Mouse (Mus musculus) heart, embryonic 13.5 days (tissue): ENCODE results near the gene Cutc. TPM values are rescaled to one million over a fixed set of nuclear protein-coding genes. Genes with fewer than 3 reads are reported as not detected.

Experiments
- ATAC-seq: fragments of 200-750 bp; cut with Nextera tagmentation; 2 replicates; pipeline ENCODE4 v1.8.0; 2017; ENCODE audit warnings: moderate TSS enrichment; ENCODE audit not compliant: insufficient number of reproducible peaks, low FRiP score, low TSS enrichment; ENCODE audit errors: extremely low read depth
- H3K27ac ChIP-seq: fragments of 300-500 bp; sonication (generic); replicated peaks from 2 replicates; pipeline ENCODE4 v1.5.1; 2015; ENCODE audit warnings: moderate library complexity, mild to moderate bottlenecking, inconsistent platforms
- H3K27me3 ChIP-seq: fragments of 300-500 bp; sonication (generic); replicated peaks from 2 replicates; pipeline ENCODE4 v1.6.1; 2015; ENCODE audit warnings: mild to moderate bottlenecking, inconsistent platforms
- H3K36me3 ChIP-seq: fragments of 300-500 bp; sonication (generic); 2 replicates; pipeline ENCODE4 v1.6.1; 2015; ENCODE audit warnings: mild to moderate bottlenecking, inconsistent platforms
- H3K4me1 ChIP-seq: fragments of 300-500 bp; sonication (generic); 2 replicates; pipeline ENCODE4 v1.6.1; 2015; ENCODE audit warnings: inconsistent platforms
- H3K4me2 ChIP-seq: fragments of 300-500 bp; sonication (generic); 2 replicates; pipeline ENCODE4 v1.6.1; 2015; ENCODE audit warnings: inconsistent platforms, mild to moderate bottlenecking, moderate library complexity
- H3K4me3 ChIP-seq: fragments of 300-500 bp; sonication (generic); 2 replicates; pipeline ENCODE4 v1.5.1; 2015; ENCODE audit warnings: moderate library complexity, mild to moderate bottlenecking, inconsistent platforms
- H3K9ac ChIP-seq: fragments of 300-500 bp; sonication (generic); 2 replicates; pipeline ENCODE4 v1.6.1; 2015; ENCODE audit warnings: inconsistent platforms, mild to moderate bottlenecking, moderate library complexity
- H3K9me3 ChIP-seq: fragments of 300-500 bp; sonication (generic); 2 replicates; pipeline ENCODE4 v1.6.1; 2016; ENCODE audit warnings: inconsistent platforms
- WGBS: fragments of 180-500 bp; shearing (Covaris S2); methylation state at CpG from one replicate; pipeline ENCODE4 v1.1.7; 2015; ENCODE audit warnings: mixed read lengths; 5-methylcytosine and 5-hydroxymethylcytosine counted together
- polyA plus RNA-seq: library from polyadenylated mRNA; unstranded; fragments of >200 nt; fragmentation: Nextera tagmentation; extraction: Ambion mirVana; gene quantifications from 2 replicates; pipeline ENCODE4 v1.2.1, GENCODE M21; 2015

Cutc gene
- polyA plus RNA-seq, 1 experiment from 2014 or later, result 9.9 TPM

- H3K36me3 ChIP-seq, result no peaks in the 10 kb centered on the region
- no peak overlapping the region for H3K4me3 ChIP-seq
- H3K4me2 ChIP-seq, result no peak overlapping the region
- no peaks in the 10 kb centered on the region for H3K9me3 ChIP-seq
- WGBS, result 70% methylated on average over 9 of the region's 9 CpGs
- H3K27ac ChIP-seq, result no peak overlapping the region
- no peaks in the 10 kb centered on the region for H3K27me3 ChIP-seq
- H3K4me1 ChIP-seq, result no peaks in the 10 kb centered on the region
- ATAC-seq, result no peak
- no peak overlapping the region for H3K9ac ChIP-seq
These were observed 48.7 kb downstream of the Cutc start for GRCm38 (mm10) chr19:43801427-43802051.

- WGBS, result 79% methylated on average over 10 of the region's 10 CpGs
- H3K4me1 ChIP-seq, result no peaks in the 10 kb centered on the region
- H3K4me3 ChIP-seq, result no peak overlapping the region
- H3K36me3 ChIP-seq, result no peaks in the 10 kb centered on the region
- ATAC-seq, result no peak
- H3K27me3 ChIP-seq, result no peaks in the 10 kb centered on the region
- no peak overlapping the region for H3K4me2 ChIP-seq
- H3K27ac ChIP-seq, result no peak overlapping the region
- no peak overlapping the region for H3K9ac ChIP-seq
- H3K9me3 ChIP-seq, result no peaks in the 10 kb centered on the region
These were observed 51.1 kb downstream of the Cutc start for GRCm38 (mm10) chr19:43803866-43804265.

GRCm38 (mm10) chr19:43809331-43809730 lies 56.5 kb downstream of the Cutc start:
- Histone ChIP-seq H3K9me3 (no peaks in the 10 kb centered on the region), H3K27ac (no peak overlapping the region), H3K36me3 (no peaks in the 10 kb centered on the region), H3K9ac (no peak overlapping the region), H3K4me2 (no peak overlapping the region), H3K4me3 (no peak overlapping the region), H3K4me1 (no peaks in the 10 kb centered on the region), H3K27me3 (0 out of 2 replicates have a peak, but pooled peaks cover 5% of the 10 kb centered on the region)
- no peak for ATAC-seq
- WGBS, result 38% methylated on average over 4 of the region's 4 CpGs

GRCm38 (mm10) chr19:43811419-43811818 lies 58.6 kb downstream of the Cutc start:
- Histone ChIP-seq H3K4me1 (peaks cover 9% of the 10 kb centered on the region), H3K4me3 (no peak overlapping the region), H3K27me3 (0 out of 2 replicates have a peak, but pooled peaks cover 5% of the 10 kb centered on the region), H3K9me3 (no peaks in the 10 kb centered on the region), H3K9ac (no peak overlapping the region), H3K4me2 (no peak overlapping the region), H3K27ac (no peak overlapping the region), H3K36me3 (no peaks in the 10 kb centered on the region)
- no peak for ATAC-seq
- WGBS, result 91% methylated on average over 4 of the region's 4 CpGs

GRCm38 (mm10) chr19:43813315-43813714 lies 60.5 kb downstream of the Cutc start:
- no peak for ATAC-seq
- peaks cover 13% of the 10 kb centered on the region for H3K4me1 ChIP-seq
- H3K9ac ChIP-seq, result no peak overlapping the region
- H3K27ac ChIP-seq, result no peak overlapping the region
- no peaks in the 10 kb centered on the region for H3K9me3 ChIP-seq
- H3K27me3 ChIP-seq, result 0 out of 2 replicates have a peak, but pooled peaks cover 5% of the 10 kb centered on the region
- 82% methylated on average over 10 of the region's 10 CpGs for WGBS
- H3K4me3 ChIP-seq, result no peak overlapping the region
- H3K36me3 ChIP-seq, result no peaks in the 10 kb centered on the region
- H3K4me2 ChIP-seq, result no peak overlapping the region

- Histone ChIP-seq H3K4me2 (peak overlapping the region; percentile 33), H3K9ac (no peak overlapping the region), H3K4me1 (peaks cover 13% of the 10 kb centered on the region), H3K27ac (no peak overlapping the region), H3K36me3 (no peaks in the 10 kb centered on the region), H3K4me3 (peak overlapping the region; percentile 17; the same call in 1 of the 2 replicates), H3K9me3 (no peaks in the 10 kb centered on the region), H3K27me3 (0 out of 2 replicates have a peak, but pooled peaks cover 9% of the 10 kb centered on the region)
- WGBS, result 60% methylated on average over 14 of the region's 14 CpGs
- no peak for ATAC-seq
These were observed 63.0 kb downstream of the Cutc start for GRCm38 (mm10) chr19:43815661-43816414.

Other genes with a start within 250 kb of the Cutc start
- gene Got1, start 228.4 kb upstream of the Cutc start, polyA plus RNA-seq, result 161 and 175 TPM in 2 replicates
- gene Nkx2-3, start 140.7 kb upstream of the Cutc start, polyA plus RNA-seq, result 0.06 TPM in 1 of 2 replicates, not detected in the other
- 10.1 and 10.2 TPM in 2 replicates for gene Slc25a28, start 78.1 kb upstream of the Cutc start, polyA plus RNA-seq
- 6.1 and 6.6 TPM in 2 replicates for gene Entpd7, start 63.3 kb upstream of the Cutc start, polyA plus RNA-seq
- 12.0 TPM in 2 replicates for gene Cox15, start within 50 bp of the Cutc start, polyA plus RNA-seq
- 0.37 TPM in 1 of 2 replicates, not detected in the other for gene Abcc2, start 29.2 kb downstream of the Cutc start, polyA plus RNA-seq
- gene Dnmbp, start 187.2 kb downstream of the Cutc start, polyA plus RNA-seq, result 9.9 and 10.5 TPM in 2 replicates
- 1.1 and 2.9 TPM in 2 replicates for gene Cpn1, start 233.6 kb downstream of the Cutc start, polyA plus RNA-seq